Mouse (Mus musculus): ENCODE data around the gene Msrb3.

- TF ChIP-seq POLR2A (IDR thresholded peaks at IDR 0.05; ENCODE audit: borderline replicate concordance, insufficient read depth, low read length) = no peak
- TF ChIP-seq CTCF (IDR thresholded peaks at IDR 0.05; ENCODE audit: borderline replicate concordance, insufficient read depth, low read depth, low read length) = no peak
These were observed 30.6 kb upstream of the Msrb3 start for GRCm38 (mm10) chr10:120929536-120929935.
